9 mouse cellular contexts compared by ENCODE assay signal in genomic region chr10:60934297-60935286, GRCm38 (mm10).
A peak's percentile ranks its signal among the peaks of the same experiment; 100 is the strongest.
DNase-seq lines count a peak whose midpoint lies in the region; ATAC-seq and TF ChIP-seq lines count a peak whose summit lies in the region.
"Had no signal": no experiment of that assay in that cellular context is flagged by ENCODE, and none has a peak within 500 bp of the region (broad histone marks: within the 10 kb centered on the region; RNA-seq: fewer than 3 reads in every experiment).

No protein-coding gene starts in this region.

- TF ChIP-seq CTCF in intestine, postnatal 0 days (IDR thresholded peaks at IDR 0.05; ENCODE audit: low read depth), result no peak

- 64% methylated on average over 13 of the region's 13 CpGs for WGBS in hindbrain, embryonic 10.5 days
- WGBS in hindbrain, embryonic 16.5 days, result 56% methylated on average over 13 of the region's 13 CpGs
- 65% methylated on average over 13 of the region's 13 CpGs for WGBS in intestine, postnatal 0 days
- WGBS in liver, embryonic 13.5 days (ENCODE audit: insufficient replicate concordance), result 51% methylated on average over 13 of the region's 13 CpGs
- WGBS in forebrain, embryonic 11.5 days, result 71% methylated on average over 13 of the region's 13 CpGs

- H3K9ac ChIP-seq in hindbrain, embryonic 16.5 days (ENCODE audit: low read depth, low read length), result no peak overlapping the region
- H3K9ac ChIP-seq in intestine, postnatal 0 days (ENCODE audit: low read depth, low read length), result no peak overlapping the region
- no peak overlapping the region for H3K9ac ChIP-seq in liver, embryonic 13.5 days
- H3K9ac ChIP-seq in forebrain, embryonic 11.5 days (ENCODE audit: low read length), result no peak overlapping the region

- no peaks in the 10 kb centered on the region for H3K36me3 ChIP-seq in hindbrain, embryonic 10.5 days
- no peaks in the 10 kb centered on the region for H3K36me3 ChIP-seq in hindbrain, embryonic 16.5 days (ENCODE audit: control insufficient read depth, insufficient read depth, low read length)
- H3K36me3 ChIP-seq in intestine, postnatal 0 days (ENCODE audit: control insufficient read depth, insufficient read depth), result no peaks in the 10 kb centered on the region
- H3K36me3 ChIP-seq in liver, embryonic 13.5 days, result no peaks in the 10 kb centered on the region
- H3K36me3 ChIP-seq in forebrain, embryonic 11.5 days (ENCODE audit: control insufficient read depth, insufficient read depth, low read length), result no peaks in the 10 kb centered on the region
- H3K36me3 ChIP-seq: G1E had no signal

- peak; percentile 19 for DNase-seq in hindbrain, embryonic 10.5 days (ENCODE audit: low spot score)
- peak; percentile 70 for DNase-seq in R1 (ENCODE audit: low read depth, low spot score)
- peak; percentile 32 for DNase-seq in gastrocnemius, postnatal 10 days
- no peak for DNase-seq in liver, embryonic 13.5 days
- peak; percentile 65 for DNase-seq in skeletal muscle tissue, adult 2 months (ENCODE audit: low read depth, low spot score)
- no peak for DNase-seq in forebrain, embryonic 11.5 days (ENCODE audit: low spot score)

- H3K4me3 ChIP-seq in hindbrain, embryonic 10.5 days, result no peak overlapping the region
- H3K4me3 ChIP-seq in hindbrain, embryonic 16.5 days (ENCODE audit: low read length), result no peak overlapping the region
- no peak overlapping the region for H3K4me3 ChIP-seq in intestine, postnatal 0 days (ENCODE audit: low read depth, low read length)
- no peak overlapping the region for H3K4me3 ChIP-seq in liver, embryonic 13.5 days (replicated peaks)
- no peak overlapping the region for H3K4me3 ChIP-seq in forebrain, embryonic 11.5 days (ENCODE audit: low read depth, low read length)

- peaks cover 62% of the 10 kb centered on the region for H3K4me1 ChIP-seq in hindbrain, embryonic 10.5 days (replicated peaks)
- peaks cover 14% of the 10 kb centered on the region; the same call in 1 of the 2 replicates for H3K4me1 ChIP-seq in hindbrain, embryonic 16.5 days (ENCODE audit: control insufficient read depth, insufficient read depth, low read depth, low read length)
- H3K4me1 ChIP-seq in intestine, postnatal 0 days (replicated peaks; ENCODE audit: control insufficient read depth, insufficient read depth, low read length), result 0 out of 2 replicates have a peak, but pooled peaks cover 6% of the 10 kb centered on the region
- peaks cover 16% of the 10 kb centered on the region for H3K4me1 ChIP-seq in liver, embryonic 13.5 days (replicated peaks)
- H3K4me1 ChIP-seq in forebrain, embryonic 11.5 days (replicated peaks; ENCODE audit: control insufficient read depth, insufficient read depth, low read length), result peaks cover 20% of the 10 kb centered on the region

- H3K27ac ChIP-seq in hindbrain, embryonic 10.5 days, result peak overlapping the region; percentile 25; the same call in 1 of the 2 replicates
- no peak overlapping the region for H3K27ac ChIP-seq in hindbrain, embryonic 16.5 days (ENCODE audit: low read depth, low read length)
- no peak overlapping the region for H3K27ac ChIP-seq in intestine, postnatal 0 days (ENCODE audit: low read depth, low read length)
- H3K27ac ChIP-seq in liver, embryonic 13.5 days, result peak overlapping the region; percentile 23
- no peak overlapping the region for H3K27ac ChIP-seq in forebrain, embryonic 11.5 days (ENCODE audit: low read depth, low read length)

- H3K9me3 ChIP-seq in hindbrain, embryonic 10.5 days, result no peaks in the 10 kb centered on the region
- no peaks in the 10 kb centered on the region for H3K9me3 ChIP-seq in hindbrain, embryonic 16.5 days (ENCODE audit: control insufficient read depth, low read length)
- no peaks in the 10 kb centered on the region for H3K9me3 ChIP-seq in intestine, postnatal 0 days (ENCODE audit: control insufficient read depth)
- no peaks in the 10 kb centered on the region for H3K9me3 ChIP-seq in liver, embryonic 13.5 days (replicated peaks)
- no peaks in the 10 kb centered on the region for H3K9me3 ChIP-seq in forebrain, embryonic 11.5 days (ENCODE audit: control insufficient read depth, low read length)

- no peak for ATAC-seq in hindbrain, embryonic 16.5 days
- ATAC-seq in intestine, postnatal 0 days, result peak; percentile 85
- ATAC-seq in liver, embryonic 13.5 days (ENCODE audit: low read depth), result peak; percentile 58; the same call in 1 of the 2 replicates
- no peak for ATAC-seq in forebrain, embryonic 11.5 days (replicated peaks; ENCODE audit: low FRiP score)

- no peak overlapping the region for H3K4me2 ChIP-seq in hindbrain, embryonic 16.5 days (ENCODE audit: low read length)
- no peak overlapping the region for H3K4me2 ChIP-seq in intestine, postnatal 0 days (replicated peaks; ENCODE audit: low read depth)
- no peak overlapping the region for H3K4me2 ChIP-seq in liver, embryonic 13.5 days
- no peak overlapping the region for H3K4me2 ChIP-seq in forebrain, embryonic 11.5 days (ENCODE audit: low read depth, low read length, severe bottlenecking)

- H3K27me3 ChIP-seq in hindbrain, embryonic 10.5 days (ENCODE audit: insufficient read depth, poor library complexity, severe bottlenecking), result peaks cover 99% of the 10 kb centered on the region
- H3K27me3 ChIP-seq in hindbrain, embryonic 16.5 days (replicated peaks; ENCODE audit: control insufficient read depth, insufficient read depth, low read length), result no peaks in the 10 kb centered on the region
- H3K27me3 ChIP-seq in intestine, postnatal 0 days (replicated peaks; ENCODE audit: control insufficient read depth, insufficient read depth, low read length), result no peaks in the 10 kb centered on the region; the same call in 1 of the 2 replicates
- no peaks in the 10 kb centered on the region for H3K27me3 ChIP-seq in liver, embryonic 13.5 days
- H3K27me3 ChIP-seq in forebrain, embryonic 11.5 days (ENCODE audit: control insufficient read depth, insufficient read depth, low read length), result no peaks in the 10 kb centered on the region

Comparison
In these comparisons a context has a peak if more than half of its experiments do, and no peak if none do; other contexts are left out.
1. H3K27ac ChIP-seq: peak in hindbrain, embryonic 10.5 days (single experiment) and liver, embryonic 13.5 days (single experiment); none in hindbrain, embryonic 16.5 days (single experiment), intestine, postnatal 0 days (single experiment) and forebrain, embryonic 11.5 days (single experiment).
2. DNase-seq: peak in hindbrain, embryonic 10.5 days (single experiment), R1 (single experiment), gastrocnemius, postnatal 10 days (single experiment) and skeletal muscle tissue, adult 2 months (single experiment); none in liver, embryonic 13.5 days (single experiment) and forebrain, embryonic 11.5 days (single experiment).
3. ATAC-seq: peak in intestine, postnatal 0 days (single experiment) and liver, embryonic 13.5 days (single experiment); none in hindbrain, embryonic 16.5 days (single experiment) and forebrain, embryonic 11.5 days (single experiment).